Mouse (Mus musculus): Measurements from ENCODE around the gene Rtn2.

Gene Rtn2

GRCm38 (mm10) chr7:19282385-19282784, at the start of gene Rtn2:
Gene Rtn2, plus strand, starts transcription at chr7:19282624.
- DNase-seq: peak; percentile 83 to 84

GRCm38 (mm10) chr7:19234652-19235051, 47.8 kb upstream of the Rtn2 start:
- no peak for DNase-seq

- no peak for DNase-seq
Observed at GRCm38 (mm10) chr7:19235092-19235671, 47.2 kb upstream of the Rtn2 start.

DNA sequence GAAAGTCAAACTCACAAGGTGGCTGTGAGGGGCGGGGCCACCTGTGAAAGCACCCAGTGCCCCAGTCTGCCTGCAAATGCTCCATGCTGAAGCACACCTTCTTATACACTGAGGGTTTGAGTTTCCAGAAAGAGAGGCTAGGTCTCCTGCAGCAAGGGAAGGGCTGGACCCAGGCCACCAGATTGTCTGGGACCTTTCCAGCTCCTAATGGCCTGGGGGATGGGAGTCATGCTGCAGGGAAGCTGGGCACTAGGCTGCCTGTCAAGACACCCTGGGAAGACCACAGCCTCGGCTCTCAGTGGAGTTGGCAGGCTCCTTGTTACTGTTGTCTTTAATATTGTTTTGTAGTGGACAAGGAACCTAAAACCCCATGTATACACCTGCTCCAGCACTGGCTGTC, 46.0 kb upstream of the Rtn2 start:
- peak in 1 of 2 experiments; percentile 27 for DNase-seq

- DNase-seq: peak in 1 of 2 experiments; percentile 44
Observed at GRCm38 (mm10) chr7:19238344-19238743, 44.1 kb upstream of the Rtn2 start.

DNA sequence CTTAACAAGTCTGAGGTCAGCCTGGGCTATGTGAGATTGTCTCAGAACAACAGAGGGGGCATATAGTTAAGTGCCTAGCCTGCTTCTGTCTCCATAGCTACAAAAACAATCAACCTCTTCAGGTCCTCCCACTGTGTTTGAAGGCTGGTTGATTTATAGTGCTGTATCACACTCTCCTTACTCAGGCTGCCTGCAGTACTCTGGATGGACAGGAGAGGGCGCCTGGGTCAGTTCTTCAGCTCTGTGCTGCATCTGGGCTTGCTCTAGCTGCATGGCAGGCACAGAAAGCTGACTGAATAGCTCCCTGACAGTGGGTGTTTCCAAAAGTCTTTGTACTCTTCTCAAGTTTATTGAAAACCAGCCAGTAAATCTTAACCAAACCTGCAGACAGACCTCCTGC, 43.0 kb upstream of the Rtn2 start:
- peak; percentile 87 to 91 for DNase-seq

GRCm38 (mm10) chr7:19239986-19240385, 42.4 kb upstream of the Rtn2 start:
- no peak for DNase-seq

DNA sequence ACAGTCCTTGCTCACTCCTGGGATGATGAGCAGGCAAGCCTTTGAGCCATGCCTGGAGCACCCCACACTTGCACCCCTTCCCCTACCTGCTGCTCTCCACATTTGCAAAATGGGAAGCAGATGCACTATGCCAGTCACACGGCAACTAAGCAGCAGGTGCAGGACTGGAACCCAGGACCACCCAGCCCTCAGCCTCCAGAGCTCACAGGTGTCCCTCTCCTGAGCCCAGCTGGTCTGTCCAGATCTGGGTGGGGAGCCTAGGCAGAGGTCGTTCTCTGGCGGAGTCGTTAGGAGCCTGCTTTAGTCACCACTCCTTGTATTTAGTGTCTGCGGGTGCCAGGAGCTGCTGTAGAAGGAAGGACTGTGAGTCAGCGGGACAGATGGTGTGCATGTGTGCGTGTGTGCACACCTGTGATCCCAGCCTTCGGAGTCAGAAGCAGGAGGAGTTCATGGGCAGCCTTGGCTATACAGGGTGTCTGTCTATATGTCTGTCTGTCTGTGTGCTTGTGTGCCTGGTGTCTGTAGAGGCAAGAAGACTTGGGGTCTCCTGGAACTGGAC, 41.4 kb upstream of the Rtn2 start:
- DNase-seq: no peak

DNA sequence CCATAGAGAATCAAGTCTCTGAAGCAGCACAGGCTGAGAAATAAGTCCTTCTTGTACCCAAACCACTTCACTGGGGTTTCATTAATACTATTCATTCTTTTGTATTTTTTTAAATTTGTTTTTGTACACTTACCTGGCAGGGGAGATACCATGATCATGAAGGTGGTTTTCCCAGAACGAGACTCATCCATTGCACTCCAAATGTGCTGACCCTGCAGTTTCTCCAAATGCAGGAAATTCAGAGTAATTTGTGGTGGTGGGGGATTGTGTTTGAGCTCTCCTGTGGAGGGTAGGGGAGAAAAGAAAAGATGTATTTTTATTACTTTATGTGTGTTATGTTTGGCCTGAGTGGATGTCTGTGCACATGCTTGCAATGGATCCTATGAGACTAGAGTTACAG, 40.4 kb upstream of the Rtn2 start:
- DNase-seq: no peak

DNA sequence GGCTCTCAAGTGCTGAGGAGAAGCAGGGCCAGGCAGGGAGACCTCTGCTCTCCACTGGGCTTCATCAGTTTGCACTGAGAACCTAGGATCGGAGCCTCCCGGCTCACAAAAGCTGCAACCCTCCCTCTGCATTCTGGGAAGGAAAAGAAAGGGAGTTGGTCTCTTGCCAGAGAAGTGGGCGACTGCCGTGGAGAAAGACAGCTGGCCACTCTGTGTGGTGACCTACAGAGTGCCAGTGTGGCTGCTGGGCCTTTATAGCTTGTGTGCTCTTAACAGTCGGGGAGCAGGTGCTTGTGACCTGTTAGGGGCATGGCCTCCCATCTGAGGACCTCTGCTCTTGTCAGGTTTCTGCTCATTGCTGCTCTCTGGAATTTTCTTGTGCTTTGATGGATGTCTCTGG, 38.6 kb upstream of the Rtn2 start:
- DNase-seq: no peak

GRCm38 (mm10) chr7:19245083-19245482, 37.3 kb upstream of the Rtn2 start:
- no peak for DNase-seq

- no peak for DNase-seq
Observed at GRCm38 (mm10) chr7:19246855-19247254, 35.6 kb upstream of the Rtn2 start.

DNA sequence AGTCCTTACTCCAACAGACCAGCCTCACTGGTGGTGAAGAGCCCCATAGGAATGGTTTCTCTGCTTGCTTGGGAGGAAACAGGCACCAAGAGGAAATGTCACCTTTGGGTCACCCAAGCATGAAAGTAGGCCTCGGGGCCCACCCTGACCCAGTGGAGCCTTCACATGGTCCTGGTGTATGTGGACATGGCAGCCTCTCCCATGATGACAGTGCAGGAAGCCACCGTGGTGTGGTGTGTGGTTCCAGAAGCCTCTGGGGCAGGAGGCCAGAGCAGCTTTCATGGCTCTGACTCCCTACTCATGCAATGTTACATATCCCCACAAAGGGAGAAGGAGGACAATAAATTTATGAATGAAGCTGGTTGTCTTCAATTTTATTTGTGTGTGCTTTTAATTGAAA, 34.9 kb upstream of the Rtn2 start:
- DNase-seq: no peak

GRCm38 (mm10) chr7:19252078-19252477, 30.3 kb upstream of the Rtn2 start:
- DNase-seq: no peak

DNA sequence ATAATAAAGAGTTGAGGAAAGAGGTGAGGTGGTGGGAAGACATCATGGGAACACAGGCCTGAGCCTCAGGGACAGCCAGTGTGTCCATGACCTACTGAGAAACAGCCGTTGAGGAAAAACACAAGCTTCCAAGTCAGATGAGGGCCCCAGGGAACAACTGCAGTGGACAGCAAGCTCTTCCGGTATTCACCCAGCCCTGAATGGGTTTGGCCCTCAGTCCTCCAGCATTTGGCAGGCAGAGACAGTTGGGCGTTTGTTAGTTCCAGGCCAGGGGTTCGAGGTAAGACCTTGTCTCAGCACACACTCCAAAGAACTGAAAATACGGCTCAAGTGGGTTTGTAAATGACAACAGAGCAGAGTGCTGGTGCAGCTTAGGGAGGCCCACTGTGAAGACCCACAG, 29.0 kb upstream of the Rtn2 start:
- DNase-seq: no peak

DNA sequence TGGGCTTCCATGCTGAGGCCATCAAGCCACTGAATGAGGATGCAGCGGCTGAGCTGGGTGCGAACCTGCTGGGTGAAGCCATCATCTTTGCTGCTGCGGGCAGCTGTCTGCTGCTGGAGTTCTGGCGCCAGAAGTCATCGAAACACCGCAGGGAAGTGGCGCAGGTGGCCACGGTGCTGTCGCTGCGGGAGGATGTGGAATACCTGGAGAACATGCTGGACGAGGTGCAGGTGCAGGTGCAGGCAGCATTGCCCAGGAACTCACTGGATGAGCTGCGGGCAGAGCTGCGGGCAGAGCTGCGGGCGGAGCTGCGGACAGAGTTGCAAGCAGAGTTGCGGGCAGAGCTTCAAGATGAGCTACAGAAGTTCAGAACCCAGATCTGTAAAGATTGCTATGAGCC, 27.0 kb upstream of the Rtn2 start:
- DNase-seq: no peak

DNA sequence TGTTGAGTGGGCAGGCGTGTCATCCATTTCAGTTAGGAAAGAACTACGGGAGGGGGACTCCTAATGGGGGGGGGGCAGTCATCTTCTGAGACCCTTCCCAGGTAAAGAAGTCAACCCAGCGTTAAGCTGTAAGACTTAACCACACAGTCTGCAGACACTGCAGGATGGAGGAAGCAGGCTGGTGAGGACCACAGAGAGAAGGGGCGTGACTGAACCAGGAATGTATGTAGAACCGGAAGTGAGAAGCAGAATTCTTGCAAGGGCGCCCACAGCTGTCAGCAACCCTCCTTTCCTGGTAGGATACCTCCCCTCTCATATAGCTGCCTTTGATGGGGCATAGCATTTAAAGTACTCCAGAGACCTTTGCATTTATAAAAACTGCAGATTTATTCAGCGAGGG, 25.9 kb upstream of the Rtn2 start:
- DNase-seq: no peak

GRCm38 (mm10) chr7:19257390-19258022, 24.9 kb upstream of the Rtn2 start:
- peak; percentile 88 to 90 for DNase-seq

- DNase-seq: no peak
Observed at GRCm38 (mm10) chr7:19258336-19258735, 24.1 kb upstream of the Rtn2 start.

GRCm38 (mm10) chr7:19265147-19265546, 17.3 kb upstream of the Rtn2 start:
- no peak for DNase-seq

GRCm38 (mm10) chr7:19265928-19266822, 16.2 kb upstream of the Rtn2 start:
- peak; percentile 58 to 69 for DNase-seq

- peak; percentile 51 to 73 for DNase-seq
Observed at GRCm38 (mm10) chr7:19267051-19267450, 15.4 kb upstream of the Rtn2 start.

GRCm38 (mm10) chr7:19268993-19269681, 13.3 kb upstream of the Rtn2 start:
- peak; percentile 63 to 71 for DNase-seq

Data from lung, postnatal 4 days (tissue).